Mouse (Mus musculus) testis, adult 2 months (tissue): ENCODE results near the gene Anln.

Experiments
- CTCF ChIP-seq: fragments of 200-500 bp; IDR thresholded peaks from 2 replicates; pipeline ENCODE4 v1.5.1; 2012; ENCODE audit warnings: low read depth, mild to moderate bottlenecking, inconsistent platforms, low read length, moderate library complexity; ENCODE audit not compliant: control insufficient read depth, insufficient read depth, insufficient replicate concordance
- POLR2A ChIP-seq: fragments of 200-500 bp; IDR thresholded peaks from 2 replicates; pipeline ENCODE4 v1.6.1; 2012; ENCODE audit warnings: low read depth, mild to moderate bottlenecking, inconsistent platforms, low read length, moderate library complexity; ENCODE audit not compliant: control insufficient read depth

- TF ChIP-seq CTCF, result no peak
- TF ChIP-seq POLR2A, result no peak
Observed at GRCm38 (mm10) chr9:22420491-22420890, 31.5 kb upstream of the Anln start.
